ENCODE assay signal across 23 mouse cellular contexts in the genomic region with DNA sequence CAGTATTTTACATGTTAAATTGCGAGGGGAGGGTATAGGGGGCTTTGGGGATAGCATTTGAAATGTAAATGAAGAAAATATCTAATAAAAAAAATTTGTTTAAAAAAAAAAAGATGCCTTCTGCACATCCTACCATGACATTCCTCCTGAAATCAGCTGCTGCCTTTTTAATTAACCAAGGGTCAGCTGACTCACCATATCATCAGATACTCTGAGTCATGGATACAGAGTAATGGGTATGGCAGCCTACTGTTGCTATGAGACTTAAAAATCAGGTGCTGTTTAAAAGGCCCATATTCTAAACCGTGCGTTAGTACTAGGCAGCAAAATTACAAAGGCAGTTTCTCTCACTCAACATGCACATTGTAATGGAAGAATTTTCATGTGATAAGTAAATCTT.
"Had no signal": no experiment of that assay in that cellular context is flagged by ENCODE, and none has a peak within 500 bp of the region (broad histone marks: within the 10 kb centered on the region; RNA-seq: fewer than 3 reads in every experiment).

No protein-coding gene starts in this region.

- DNase-seq: gastrocnemius, adult 2 months; gastrocnemius, postnatal 10 days; gastrocnemius, postnatal 25 days; heart, adult 18-20 months; heart, postnatal 10 days; heart, postnatal 4 days; kidney, adult 18-20 months; kidney, adult 8-10 months; kidney, postnatal 10 days; kidney, postnatal 4 days; liver; liver, embryonic 13.5 days had no signal

- H3K4me2 ChIP-seq: heart, embryonic 12.5 days; hindbrain, embryonic 12.5 days; hindbrain, embryonic 14.5 days; intestine, embryonic 15.5 days; limb, embryonic 12.5 days; liver, embryonic 11.5 days; liver, embryonic 13.5 days had no signal

- H3K27me3 ChIP-seq: heart, embryonic 12.5 days; hindbrain, embryonic 12.5 days; intestine, embryonic 15.5 days; limb, embryonic 12.5 days; liver, embryonic 13.5 days had no signal

- H3K36me3 ChIP-seq: heart, embryonic 10.5 days; heart, embryonic 12.5 days; hindbrain, embryonic 10.5 days; hindbrain, embryonic 12.5 days; intestine, embryonic 15.5 days; limb, embryonic 10.5 days; limb, embryonic 12.5 days; liver, embryonic 13.5 days had no signal

- H3K4me3 ChIP-seq: gastrocnemius, adult 2 months; heart, embryonic 10.5 days; heart, embryonic 12.5 days; hindbrain, embryonic 10.5 days; hindbrain, embryonic 12.5 days; intestine, embryonic 15.5 days; layer of hippocampus, adult 2 months; left cerebral cortex, adult 2 months; limb, embryonic 10.5 days; limb, embryonic 12.5 days; liver, embryonic 13.5 days had no signal
